Mouse (Mus musculus) bone marrow macrophage, adult 2 months (primary cell): ENCODE data around the gene Fam170b.

ENCODE experiments used
- CTCF ChIP-seq: IDR thresholded peaks from 2 replicates; pipeline ENCODE4 v1.5.1; 2012; ENCODE audit warnings: low read depth, mild to moderate bottlenecking, low read length, moderate library complexity
- POLR2A ChIP-seq: IDR thresholded peaks from 2 replicates; pipeline ENCODE4 v1.6.1; 2012; ENCODE audit warnings: mild to moderate bottlenecking, low read depth, low read length, borderline replicate concordance

GRCm38 (mm10) chr14:32856681-32857328, 23.0 kb downstream of the Fam170b start, which contains the start of gene Vstm4:
- TF ChIP-seq CTCF (no peak), POLR2A (no peak)
